Mouse (Mus musculus) limb, embryonic 10.5 days (tissue): ENCODE measurements at regions not wholly inside any gene's neighbourhood (a gene's known extent, or its start where the extent isn't known, plus 50 kb on each side); places are given as distances from the start of the nearest gene placed in this dataset.

Experiments used
- DNase-seq: peaks from one replicate; pipeline ENCODE4 v3.0.0-alpha.2; 2017; ENCODE audit warnings: low spot score
- H3K27ac ChIP-seq: fragments of 300-500 bp; sonication (generic); 2 replicates; pipeline ENCODE4 v1.5.1; 2016; ENCODE audit warnings: mild to moderate bottlenecking
- H3K27me3 ChIP-seq: fragments of 300-500 bp; sonication (generic); 2 replicates; pipeline ENCODE4 v1.6.1; 2016; ENCODE audit warnings: low read depth, mild to moderate bottlenecking; ENCODE audit not compliant: poor library complexity, severe bottlenecking
- H3K36me3 ChIP-seq: fragments of 300-500 bp; sonication (generic); 2 replicates; pipeline ENCODE4 v1.6.1; 2016; ENCODE audit warnings: mild to moderate bottlenecking, moderate library complexity
- H3K4me1 ChIP-seq: fragments of 300-500 bp; sonication (generic); 2 replicates; pipeline ENCODE4 v1.6.1; 2016
- H3K4me3 ChIP-seq: fragments of 300-500 bp; sonication (generic); 2 replicates; pipeline ENCODE4 v1.5.1; 2016; ENCODE audit warnings: mild to moderate bottlenecking, moderate library complexity
- H3K9me3 ChIP-seq: fragments of 300-500 bp; sonication (generic); replicated peaks from 2 replicates; pipeline ENCODE4 v1.6.1; 2016; ENCODE audit warnings: mild to moderate bottlenecking
- WGBS: fragments of 180-500 bp; shearing (Covaris S2); methylation state at CpG from one replicate; pipeline ENCODE4 v1.1.7; 2016; 5-methylcytosine and 5-hydroxymethylcytosine counted together

- DNase-seq, result no peak
- Histone ChIP-seq H3K27ac (no peak overlapping the region), H3K9me3 (no peaks in the 10 kb centered on the region), H3K36me3 (no peaks in the 10 kb centered on the region), H3K4me1 (peaks cover 5% of the 10 kb centered on the region; the same call in 1 of the 2 replicates), H3K27me3 (no peaks in the 10 kb centered on the region), H3K4me3 (no peak overlapping the region)
- WGBS, result 34% methylated on average over 10 of the region's 10 CpGs
Observed at GRCm38 (mm10) chr4:54072932-54073331, 247.1 kb downstream of the Tmem38b start.

- no peak overlapping the region for H3K4me3 ChIP-seq
Observed at GRCm38 (mm10) chr4:54073483-54073882, 247.6 kb downstream of the Tmem38b start.

DNA sequence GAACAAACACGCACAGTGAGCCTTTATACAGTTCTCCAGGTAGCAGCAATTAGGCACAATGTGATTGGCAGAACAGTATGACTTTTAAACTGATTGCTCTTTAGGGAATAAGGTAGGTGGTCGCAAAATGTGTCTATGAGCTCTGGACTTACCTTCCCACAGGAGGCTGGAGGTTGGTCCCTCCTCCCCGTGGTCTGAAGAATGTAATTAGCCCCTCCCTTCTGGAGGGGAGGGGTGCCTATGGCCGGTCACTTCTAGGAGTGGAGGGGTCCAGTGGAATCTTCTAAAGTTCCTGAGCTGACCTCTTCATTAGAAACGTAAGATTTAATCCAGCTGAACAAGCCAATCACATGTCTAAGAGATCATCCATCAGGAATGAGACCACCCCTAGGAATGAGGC lies 248.4 kb downstream of the Tmem38b start:
- 57% methylated on average over 5 of the region's 5 CpGs for WGBS
- H3K27me3 ChIP-seq, result no peaks in the 10 kb centered on the region

More at GRCm38 (mm10) chr4:54073483-54073882, 247.6 kb downstream of the Tmem38b start:
- H3K27me3 ChIP-seq, result no peaks in the 10 kb centered on the region
- peaks cover 5% of the 10 kb centered on the region; the same call in 1 of the 2 replicates for H3K4me1 ChIP-seq
- no peak overlapping the region for H3K27ac ChIP-seq
- WGBS, result 79% methylated on average over 7 of the region's 7 CpGs
- DNase-seq, result no peak
- no peaks in the 10 kb centered on the region for H3K9me3 ChIP-seq
- no peaks in the 10 kb centered on the region for H3K36me3 ChIP-seq

GRCm38 (mm10) chr4:54080526-54080925 lies 254.7 kb downstream of the Tmem38b start:
- 76% methylated on average over 9 of the region's 9 CpGs for WGBS
- Histone ChIP-seq H3K9me3 (no peaks in the 10 kb centered on the region), H3K4me3 (no peak overlapping the region), H3K27ac (no peak overlapping the region), H3K36me3 (no peaks in the 10 kb centered on the region), H3K27me3 (no peaks in the 10 kb centered on the region), H3K4me1 (no peaks in the 10 kb centered on the region)
- no peak for DNase-seq

More for the DNA sequence above, 248.4 kb downstream of the Tmem38b start:
- H3K9me3 ChIP-seq, result no peaks in the 10 kb centered on the region
- DNase-seq, result no peak
- no peaks in the 10 kb centered on the region for H3K36me3 ChIP-seq
- peaks cover 5% of the 10 kb centered on the region; the same call in 1 of the 2 replicates for H3K4me1 ChIP-seq
- H3K4me3 ChIP-seq, result no peak overlapping the region
- H3K27ac ChIP-seq, result no peak overlapping the region

- Histone ChIP-seq H3K4me3 (no peak overlapping the region), H3K4me1 (no peaks in the 10 kb centered on the region), H3K36me3 (no peaks in the 10 kb centered on the region), H3K27ac (no peak overlapping the region), H3K9me3 (no peaks in the 10 kb centered on the region), H3K27me3 (no peaks in the 10 kb centered on the region)
- 93% methylated on average over 5 of the region's 5 CpGs for WGBS
- no peak for DNase-seq
Observed at GRCm38 (mm10) chr4:54081411-54081810, 255.6 kb downstream of the Tmem38b start.

DNA sequence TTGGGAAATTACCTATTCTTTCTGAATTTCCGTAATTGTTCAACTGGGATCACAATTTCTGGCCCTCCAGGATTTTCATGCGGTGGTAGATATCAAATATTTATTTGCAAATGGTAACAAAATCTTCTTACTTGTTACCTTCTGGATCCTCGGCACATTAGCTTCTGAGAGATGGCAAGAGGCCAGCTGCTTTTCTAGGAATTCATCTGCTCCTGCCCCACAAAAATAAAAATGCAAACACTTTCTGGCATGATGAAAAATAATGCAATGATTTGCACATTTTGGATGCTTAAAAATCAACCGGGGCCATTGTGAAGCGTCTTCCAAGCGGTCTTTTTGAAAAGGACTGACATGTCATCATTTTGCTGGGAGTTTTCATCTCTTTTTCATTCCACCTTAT lies 258.9 kb downstream of the Tmem38b start:
- no peak overlapping the region for H3K4me3 ChIP-seq
- no peaks in the 10 kb centered on the region for H3K36me3 ChIP-seq
- no peak for DNase-seq
- no peaks in the 10 kb centered on the region for H3K4me1 ChIP-seq
- 94% methylated on average over 6 of the region's 6 CpGs for WGBS
- H3K27ac ChIP-seq, result no peak overlapping the region
- no peaks in the 10 kb centered on the region for H3K27me3 ChIP-seq
- H3K9me3 ChIP-seq, result no peaks in the 10 kb centered on the region

- H3K27me3 ChIP-seq, result no peaks in the 10 kb centered on the region
- peak; percentile 36 for DNase-seq
Observed at GRCm38 (mm10) chr4:54094285-54094997, 268.6 kb downstream of the Tmem38b start.

GRCm38 (mm10) chr4:54095200-54095930 lies 269.5 kb downstream of the Tmem38b start:
- Histone ChIP-seq H3K4me3 (no peak overlapping the region), H3K9me3 (no peaks in the 10 kb centered on the region), H3K27ac (peak overlapping the region; percentile 63), H3K27me3 (no peaks in the 10 kb centered on the region), H3K36me3 (no peaks in the 10 kb centered on the region), H3K4me1 (peaks cover 21% of the 10 kb centered on the region)
- WGBS, result 47% methylated on average over 4 of the region's 4 CpGs
- DNase-seq, result no peak

More at GRCm38 (mm10) chr4:54094285-54094997, 268.6 kb downstream of the Tmem38b start:
- Histone ChIP-seq H3K36me3 (no peaks in the 10 kb centered on the region), H3K27ac (peak overlapping the region; percentile 63), H3K9me3 (no peaks in the 10 kb centered on the region), H3K4me1 (peaks cover 21% of the 10 kb centered on the region), H3K4me3 (no peak overlapping the region)
- WGBS, result 83% methylated on average over 7 of the region's 7 CpGs

DNA sequence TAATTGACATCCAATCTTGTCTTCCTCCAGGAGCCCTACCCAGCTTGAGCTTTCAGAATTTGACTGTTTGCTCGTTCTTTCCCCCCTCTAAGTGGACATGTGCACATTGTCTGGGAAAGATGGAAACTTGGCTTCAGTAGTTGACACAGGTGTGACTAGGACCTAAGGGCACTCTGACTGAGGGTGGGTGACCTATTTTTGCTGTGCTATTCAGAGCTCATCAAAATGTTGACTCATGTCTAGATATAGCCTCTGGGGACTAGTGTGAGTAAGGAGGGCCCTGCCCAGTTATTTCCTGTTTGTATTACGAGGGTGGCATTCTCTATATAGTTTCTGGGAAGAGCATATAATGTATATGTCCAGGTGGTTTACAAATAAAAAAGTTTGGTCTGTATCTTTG lies 271.7 kb downstream of the Tmem38b start:
- Histone ChIP-seq H3K9me3 (no peaks in the 10 kb centered on the region), H3K27me3 (no peaks in the 10 kb centered on the region), H3K27ac (no peak overlapping the region), H3K36me3 (no peaks in the 10 kb centered on the region), H3K4me1 (peaks cover 21% of the 10 kb centered on the region), H3K4me3 (no peak overlapping the region)
- WGBS, result 81% methylated on average over 2 of the region's 2 CpGs
- no peak for DNase-seq

DNA sequence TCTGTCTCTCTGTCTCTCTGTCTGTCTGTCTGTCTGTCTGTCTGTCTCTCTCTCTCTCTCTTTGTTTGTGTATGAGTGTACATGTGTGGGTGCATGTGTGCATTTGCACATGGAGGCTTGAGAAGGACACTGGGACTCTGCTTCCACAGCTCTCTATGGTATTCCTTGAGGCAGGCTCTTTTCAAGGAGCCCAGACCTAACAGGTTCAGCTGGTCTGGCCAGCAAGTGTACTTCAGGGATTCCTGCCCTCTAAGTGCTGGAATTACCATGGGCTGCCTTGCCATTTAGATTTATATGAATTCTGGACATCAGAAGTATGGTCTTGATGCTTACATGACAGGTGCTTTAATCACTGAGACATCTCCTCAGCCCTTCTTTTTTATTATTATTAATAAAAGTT lies 274.4 kb downstream of the Tmem38b start:
- no peak overlapping the region for H3K27ac ChIP-seq
- H3K4me3 ChIP-seq, result no peak overlapping the region
- no peaks in the 10 kb centered on the region for H3K27me3 ChIP-seq
- H3K4me1 ChIP-seq, result peaks cover 10% of the 10 kb centered on the region
- no peaks in the 10 kb centered on the region for H3K9me3 ChIP-seq
- no peaks in the 10 kb centered on the region for H3K36me3 ChIP-seq
- DNase-seq, result no peak

DNA sequence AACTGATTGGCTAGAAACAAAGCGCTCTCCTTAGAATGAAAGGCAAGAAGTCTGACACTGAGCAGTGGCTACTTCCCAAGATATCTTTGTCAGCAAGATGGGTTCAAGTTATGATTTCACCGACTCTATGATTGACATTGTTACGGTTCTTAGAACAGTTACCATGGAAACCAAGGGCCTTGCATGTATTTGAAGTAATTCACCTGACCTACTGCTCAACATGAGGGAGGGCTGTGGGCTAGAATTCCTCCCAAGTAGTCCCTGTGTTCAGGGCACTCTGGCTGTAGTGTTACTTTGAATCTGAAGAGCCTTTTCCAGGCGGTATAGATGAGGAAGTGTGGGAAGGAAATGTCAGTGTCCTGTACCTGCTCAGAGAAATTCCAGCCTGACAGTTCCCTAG lies 281.1 kb downstream of the Tmem38b start:
- H3K36me3 ChIP-seq, result no peaks in the 10 kb centered on the region
- H3K4me3 ChIP-seq, result no peak overlapping the region
- H3K27ac ChIP-seq, result no peak overlapping the region
- no peaks in the 10 kb centered on the region for H3K27me3 ChIP-seq
- WGBS, result 90% methylated on average over 4 of the region's 4 CpGs
- DNase-seq, result no peak
- H3K4me1 ChIP-seq, result no peaks in the 10 kb centered on the region
- H3K9me3 ChIP-seq, result no peaks in the 10 kb centered on the region

GRCm38 (mm10) chr4:54116310-54116709 lies 290.5 kb downstream of the Tmem38b start:
- Histone ChIP-seq H3K4me3 (no peak overlapping the region), H3K36me3 (no peaks in the 10 kb centered on the region), H3K27me3 (no peaks in the 10 kb centered on the region), H3K27ac (no peak overlapping the region), H3K9me3 (no peaks in the 10 kb centered on the region), H3K4me1 (no peaks in the 10 kb centered on the region)
- 82% methylated on average over 2 of the region's 2 CpGs for whole genome bisulfite sequencing
- no peak for DNase-seq

- no peak overlapping the region for H3K27ac ChIP-seq
- no peak for DNase-seq
- H3K4me3 ChIP-seq, result no peak overlapping the region
- no peaks in the 10 kb centered on the region for H3K4me1 ChIP-seq
- H3K27me3 ChIP-seq, result no peaks in the 10 kb centered on the region
- 92% methylated on average over 6 of the region's 6 CpGs for WGBS
- no peaks in the 10 kb centered on the region for H3K9me3 ChIP-seq
- H3K36me3 ChIP-seq, result no peaks in the 10 kb centered on the region
Observed at GRCm38 (mm10) chr4:54118179-54118846, 292.5 kb downstream of the Tmem38b start.
